Mouse (Mus musculus): ENCODE measurements around the gene Tiparp. TPM values are rescaled to one million over a fixed set of nuclear protein-coding genes. Genes with fewer than 3 reads are reported as not detected.

Gene Tiparp
- polyA plus RNA-seq, 1 experiment from 2014 or later, result 36.2 TPM

DNA sequence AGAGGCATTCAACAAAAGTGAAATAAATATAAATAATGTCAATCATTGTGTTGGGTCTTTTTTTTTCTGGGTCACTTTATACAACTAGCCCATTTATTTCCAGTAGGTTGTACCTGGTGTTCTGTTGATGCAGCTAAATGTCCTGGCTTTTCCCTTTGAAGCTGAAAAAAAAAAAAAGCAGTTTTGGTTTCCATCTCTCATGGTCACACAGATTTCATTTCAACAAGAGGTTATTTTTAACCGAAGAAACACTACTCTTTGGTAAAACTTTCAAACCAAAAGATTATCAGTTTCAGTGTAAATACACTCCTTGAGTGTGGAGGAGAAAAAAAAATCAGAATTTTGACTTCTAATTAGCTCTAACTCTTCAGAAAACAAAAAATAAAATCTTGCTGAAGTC is 11.7 kb upstream of the Tiparp start:
- H3K9me3 ChIP-seq, result no peaks in the 10 kb centered on the region
- WGBS, result 88% methylated on average over 1 of the region's 1 CpGs
- H3K27me3 ChIP-seq (ENCODE audit: insufficient read depth, poor library complexity, severe bottlenecking), result 0 out of 2 replicates have a peak, but pooled peaks cover 3% of the 10 kb centered on the region
- no peak for DNase-seq (ENCODE audit: low spot score)
- H3K36me3 ChIP-seq, result no peaks in the 10 kb centered on the region
- no peak overlapping the region for H3K4me3 ChIP-seq
- no peak overlapping the region for H3K27ac ChIP-seq
- H3K4me1 ChIP-seq (replicated peaks), result peaks cover 5% of the 10 kb centered on the region; the same call in 1 of the 2 replicates

GRCm38 (mm10) chr3:65517141-65517540 is 11.1 kb upstream of the Tiparp start:
- Histone ChIP-seq H3K27ac (no peak overlapping the region), H3K9me3 (no peaks in the 10 kb centered on the region), H3K27me3 (ENCODE audit: insufficient read depth, poor library complexity, severe bottlenecking) (0 out of 2 replicates have a peak, but pooled peaks cover 3% of the 10 kb centered on the region), H3K36me3 (no peaks in the 10 kb centered on the region), H3K4me1 (replicated peaks) (peaks cover 5% of the 10 kb centered on the region; the same call in 1 of the 2 replicates), H3K4me3 (no peak overlapping the region)
- 32% methylated on average over 9 of the region's 9 CpGs for WGBS
- no peak for DNase-seq (ENCODE audit: low spot score)

DNA sequence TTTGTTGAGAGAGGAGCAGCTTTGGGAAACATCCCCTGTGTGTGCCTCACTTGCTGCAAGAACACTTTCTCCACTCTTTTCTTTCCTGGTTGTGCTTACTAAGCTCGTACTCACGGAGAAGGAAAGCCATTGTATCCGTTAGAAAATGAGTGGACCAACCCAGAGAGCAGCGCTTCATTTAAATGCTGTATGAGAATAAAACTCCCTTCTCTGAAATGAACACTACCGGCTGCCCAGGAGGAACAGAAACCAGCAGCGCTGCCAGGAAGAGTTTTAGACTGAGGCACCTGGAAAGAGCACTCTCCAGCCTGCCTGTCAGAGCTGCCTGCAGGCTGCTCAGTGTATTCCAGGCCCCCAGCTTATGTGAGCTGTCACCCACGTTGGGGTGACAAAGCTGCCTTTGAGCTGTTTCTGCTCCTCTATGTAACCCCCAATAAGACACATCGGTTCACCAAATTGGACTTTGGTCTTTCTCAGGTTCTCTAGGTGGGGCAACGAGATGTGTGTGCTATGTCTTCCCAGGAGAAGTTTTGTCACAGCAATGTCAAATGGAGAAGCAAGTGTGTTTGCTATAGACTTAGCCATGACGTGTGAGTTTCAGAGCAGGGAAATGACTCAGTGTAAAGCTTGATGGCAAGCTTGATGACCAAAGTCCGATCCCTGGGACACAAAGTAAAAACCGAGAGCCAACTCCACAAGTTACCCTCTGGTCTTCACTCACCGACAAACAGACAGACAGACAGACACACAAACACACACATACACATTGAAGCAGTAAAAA is 10.3 kb upstream of the Tiparp start:
- Histone ChIP-seq H3K36me3 (no peaks in the 10 kb centered on the region), H3K4me1 (replicated peaks) (peaks cover 5% of the 10 kb centered on the region; the same call in 1 of the 2 replicates), H3K4me3 (no peak overlapping the region), H3K27ac (no peak overlapping the region), H3K27me3 (ENCODE audit: insufficient read depth, poor library complexity, severe bottlenecking) (0 out of 2 replicates have a peak, but pooled peaks cover 3% of the 10 kb centered on the region), H3K9me3 (no peaks in the 10 kb centered on the region)
- WGBS, result 53% methylated on average over 13 of the region's 13 CpGs
- DNase-seq (ENCODE audit: low spot score), result no peak

DNA sequence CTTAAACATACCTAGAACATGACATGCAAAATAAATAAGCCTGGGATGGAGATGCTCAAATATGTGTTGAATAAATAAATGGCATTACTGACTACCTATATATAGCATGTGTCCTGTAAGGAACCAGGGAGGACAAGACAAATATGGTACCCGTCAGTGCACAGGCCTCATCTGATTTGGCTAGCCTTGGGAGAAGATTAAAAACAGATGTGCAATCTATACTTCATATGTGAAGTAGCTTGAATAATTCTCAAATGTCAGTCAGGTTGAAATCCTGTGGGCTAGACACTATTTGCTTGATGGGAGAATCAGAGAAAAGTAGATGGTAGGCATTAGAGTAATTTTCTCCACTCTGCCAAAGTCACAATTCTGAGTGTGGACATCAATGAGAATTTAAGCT is 6.8 kb upstream of the Tiparp start:
- WGBS, result 67% methylated on average over 1 of the region's 1 CpGs

GRCm38 (mm10) chr3:65523397-65523796 is 4.8 kb upstream of the Tiparp start:
- no peak overlapping the region for H3K4me3 ChIP-seq
- H3K36me3 ChIP-seq, result no peaks in the 10 kb centered on the region
- 50% methylated on average over 8 of the region's 8 CpGs for WGBS
- DNase-seq (ENCODE audit: low spot score), result no peak
- no peaks in the 10 kb centered on the region for H3K9me3 ChIP-seq
- H3K27me3 ChIP-seq (ENCODE audit: insufficient read depth, poor library complexity, severe bottlenecking), result peaks cover 4% of the 10 kb centered on the region; the same call in 1 of the 2 replicates
- H3K27ac ChIP-seq, result no peak overlapping the region
- no peaks in the 10 kb centered on the region for H3K4me1 ChIP-seq (replicated peaks)

More for the DNA sequence above, 6.8 kb upstream of the Tiparp start:
- Histone ChIP-seq H3K4me1 (replicated peaks) (peaks cover 5% of the 10 kb centered on the region; the same call in 1 of the 2 replicates), H3K4me3 (no peak overlapping the region), H3K27me3 (ENCODE audit: insufficient read depth, poor library complexity, severe bottlenecking) (peaks cover 7% of the 10 kb centered on the region; the same call in 1 of the 2 replicates), H3K27ac (no peak overlapping the region), H3K9me3 (no peaks in the 10 kb centered on the region), H3K36me3 (no peaks in the 10 kb centered on the region)
- DNase-seq (ENCODE audit: low spot score), result no peak

DNA sequence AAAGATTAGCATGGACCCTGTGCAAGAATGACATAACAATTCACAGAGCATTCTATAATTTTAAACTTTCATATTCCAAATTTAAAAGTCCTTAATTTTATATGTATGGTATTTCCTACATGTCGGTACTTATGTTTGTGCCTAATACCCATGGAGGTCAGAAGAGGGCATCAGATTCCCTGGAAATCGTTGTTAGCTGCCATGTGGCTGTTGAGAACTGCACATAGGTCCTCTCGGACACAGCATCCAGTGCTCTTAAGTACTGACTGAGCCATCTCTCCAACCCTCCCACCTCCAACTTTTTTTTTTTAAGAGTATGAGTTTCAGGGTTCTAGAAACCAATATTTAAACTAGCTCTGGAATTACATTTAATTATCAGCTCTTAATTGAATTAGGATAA is 2.5 kb upstream of the Tiparp start:
- WGBS, result 78% methylated on average over 3 of the region's 3 CpGs
- H3K4me3 ChIP-seq, result no peak overlapping the region
- H3K9me3 ChIP-seq, result no peaks in the 10 kb centered on the region
- peaks cover 6% of the 10 kb centered on the region for H3K4me1 ChIP-seq (replicated peaks)
- peaks cover 4% of the 10 kb centered on the region; the same call in 1 of the 2 replicates for H3K27me3 ChIP-seq (ENCODE audit: insufficient read depth, poor library complexity, severe bottlenecking)
- no peak for DNase-seq (ENCODE audit: low spot score)
- no peak overlapping the region for H3K27ac ChIP-seq
- H3K36me3 ChIP-seq, result no peaks in the 10 kb centered on the region

- H3K4me1 ChIP-seq (replicated peaks), result peaks cover 6% of the 10 kb centered on the region
- no peaks in the 10 kb centered on the region for H3K9me3 ChIP-seq
- H3K36me3 ChIP-seq, result peaks cover 12% of the 10 kb centered on the region
- peaks cover 4% of the 10 kb centered on the region; the same call in 1 of the 2 replicates for H3K27me3 ChIP-seq (ENCODE audit: insufficient read depth, poor library complexity, severe bottlenecking)
- H3K27ac ChIP-seq, result peak overlapping the region; percentile 99
- peak overlapping the region; percentile 91 for H3K4me3 ChIP-seq
- 17% methylated on average over 3 of the region's 3 CpGs for WGBS
- no peak for DNase-seq (ENCODE audit: low spot score)
These were observed 1.0 kb upstream of the Tiparp start for GRCm38 (mm10) chr3:65527196-65527595.

DNA sequence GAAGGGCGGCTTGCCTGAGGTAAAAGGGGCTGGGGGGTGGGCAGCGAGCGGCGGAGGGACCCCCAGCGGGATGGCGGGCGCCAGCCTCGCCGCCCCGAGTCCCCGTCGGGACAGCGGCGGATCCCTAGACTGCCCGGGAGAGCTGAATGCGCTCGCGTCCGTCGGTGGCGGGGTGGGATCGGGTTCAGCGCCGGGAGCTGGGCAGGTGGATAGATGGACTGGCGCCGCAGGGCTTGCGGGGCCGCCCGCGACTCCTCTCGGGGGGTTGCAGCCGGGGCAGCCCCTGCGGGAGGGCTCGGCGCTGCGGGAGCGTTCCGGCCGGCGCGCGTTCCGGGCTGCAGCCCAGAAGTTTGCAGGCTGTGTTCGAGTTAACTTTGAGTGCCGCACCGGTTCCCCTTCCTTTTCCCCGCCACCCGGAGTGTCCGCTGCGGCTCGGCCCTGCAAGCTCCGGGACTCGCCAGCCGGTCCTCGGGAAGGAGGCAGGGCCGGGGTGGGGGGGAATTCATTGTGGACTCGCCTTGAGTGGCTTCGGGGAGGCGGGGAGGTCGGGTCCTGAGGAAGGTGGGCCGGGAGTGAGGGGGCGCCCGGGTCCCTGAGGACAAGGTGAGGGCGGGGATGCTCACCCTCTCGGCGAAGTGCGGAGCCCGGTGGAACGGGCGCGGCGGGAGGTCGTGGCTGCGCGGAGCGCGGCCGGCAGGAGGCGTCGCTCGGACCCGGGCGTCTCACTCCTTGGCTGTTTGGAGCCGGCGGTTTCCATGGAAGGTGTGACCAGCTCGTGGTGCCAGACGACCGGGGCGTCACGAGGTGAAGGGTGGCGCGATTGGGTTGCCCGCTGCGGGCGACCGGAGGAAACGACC is 632 bp downstream of the Tiparp start:
- under 1% methylated on average over 97 of the region's 97 CpGs for WGBS
- Histone ChIP-seq H3K27me3 (ENCODE audit: insufficient read depth, poor library complexity, severe bottlenecking) (peaks cover 4% of the 10 kb centered on the region; the same call in 1 of the 2 replicates), H3K9me3 (no peaks in the 10 kb centered on the region), H3K4me1 (replicated peaks) (peaks cover 12% of the 10 kb centered on the region), H3K4me3 (peak overlapping the region; percentile 91), H3K27ac (peak overlapping the region; percentile 99), H3K36me3 (peaks cover 26% of the 10 kb centered on the region)
- peak; percentile 82 for DNase-seq (ENCODE audit: low spot score)

DNA sequence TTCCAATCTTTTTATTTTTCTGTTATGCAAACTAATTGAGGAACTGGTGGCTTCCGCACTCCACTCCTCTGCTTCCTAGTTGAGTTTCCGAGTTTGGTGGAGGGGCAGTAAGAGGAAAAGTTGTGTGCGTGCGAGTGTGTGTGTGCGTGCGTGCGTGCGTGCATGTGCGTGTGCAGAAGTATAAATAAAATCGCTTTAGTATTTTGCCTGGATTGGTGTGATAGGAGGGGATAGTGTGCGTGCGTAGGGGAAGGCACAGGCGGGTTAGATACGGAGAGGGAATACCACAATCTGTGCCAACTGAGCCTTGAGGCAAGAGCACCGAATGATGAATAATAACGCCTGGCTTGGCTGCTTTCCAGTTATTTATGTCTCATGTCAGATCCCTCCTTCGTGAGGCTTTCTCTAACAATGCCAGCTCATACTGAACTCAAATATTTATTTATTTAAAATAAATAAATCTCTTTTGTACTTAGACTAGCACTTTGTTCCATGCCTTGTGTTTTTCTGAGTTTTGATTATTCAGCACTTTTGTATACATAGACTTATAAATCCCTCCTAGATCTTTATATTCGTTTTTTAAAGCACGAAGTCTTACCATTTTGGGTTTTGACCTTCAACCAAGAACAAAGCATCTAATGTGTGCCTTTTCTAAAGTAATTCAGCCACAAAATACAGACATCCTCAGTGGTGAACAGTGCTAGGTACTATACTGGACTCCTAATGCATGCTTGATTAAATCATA is 1.4 kb downstream of the Tiparp start:
- WGBS, result 4% methylated on average over 19 of the region's 19 CpGs
- Histone ChIP-seq H3K4me3 (peak overlapping the region; percentile 91), H3K27me3 (ENCODE audit: insufficient read depth, poor library complexity, severe bottlenecking) (peaks cover 4% of the 10 kb centered on the region; the same call in 1 of the 2 replicates), H3K27ac (peak overlapping the region; percentile 99), H3K36me3 (peaks cover 26% of the 10 kb centered on the region), H3K4me1 (replicated peaks) (peaks cover 19% of the 10 kb centered on the region), H3K9me3 (no peaks in the 10 kb centered on the region)
- no peak for DNase-seq (ENCODE audit: low spot score)

DNA sequence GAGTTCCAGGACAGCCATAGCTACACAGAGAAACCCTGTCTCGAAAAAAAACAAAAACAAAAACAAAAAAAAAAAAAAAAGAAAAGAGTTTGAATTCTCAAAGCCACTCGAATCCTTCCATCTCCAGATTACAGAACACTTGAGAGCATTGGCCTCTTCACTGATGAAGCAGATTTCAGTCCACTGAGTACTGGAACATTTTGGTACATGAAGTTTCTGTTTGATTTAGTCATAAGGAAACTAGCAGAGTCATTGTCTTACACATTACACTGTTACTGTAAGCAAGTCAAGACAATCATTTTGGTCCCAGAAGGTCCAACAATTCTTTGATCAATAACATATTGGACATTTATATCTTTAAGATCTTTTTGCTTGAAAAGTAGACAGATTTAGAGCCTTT is 4.8 kb downstream of the Tiparp start:
- Histone ChIP-seq H3K9me3 (no peaks in the 10 kb centered on the region), H3K27ac (no peak overlapping the region), H3K27me3 (ENCODE audit: insufficient read depth, poor library complexity, severe bottlenecking) (no peaks in the 10 kb centered on the region), H3K36me3 (peaks cover 26% of the 10 kb centered on the region), H3K4me3 (no peak overlapping the region), H3K4me1 (replicated peaks) (peaks cover 50% of the 10 kb centered on the region)
- 88% methylated on average over 2 of the region's 2 CpGs for WGBS
- DNase-seq (ENCODE audit: low spot score), result no peak

DNA sequence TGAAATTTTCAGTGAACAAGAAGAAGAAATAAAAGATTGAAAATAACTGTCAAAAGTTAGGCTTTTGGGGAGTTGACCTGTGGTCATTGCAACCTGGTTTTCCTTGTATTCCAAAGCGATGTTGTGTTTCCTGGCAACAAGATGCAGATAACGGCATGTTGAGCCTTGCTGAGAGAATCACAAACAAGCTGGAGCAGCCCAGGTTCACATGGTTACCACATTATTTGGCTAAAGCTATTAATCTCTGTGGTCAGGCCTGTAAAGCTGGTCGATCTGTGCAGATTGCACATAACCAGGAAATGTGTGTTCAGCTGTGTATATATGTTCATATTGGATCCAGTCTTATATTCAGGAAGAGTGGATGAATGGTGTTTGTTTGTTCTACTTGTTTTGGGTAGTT is 5.4 kb downstream of the Tiparp start:
- peaks cover 26% of the 10 kb centered on the region for H3K36me3 ChIP-seq
- H3K4me3 ChIP-seq, result no peak overlapping the region
- no peaks in the 10 kb centered on the region for H3K9me3 ChIP-seq
- DNase-seq (ENCODE audit: low spot score), result no peak
- no peaks in the 10 kb centered on the region for H3K27me3 ChIP-seq (ENCODE audit: insufficient read depth, poor library complexity, severe bottlenecking)
- H3K4me1 ChIP-seq (replicated peaks), result peaks cover 50% of the 10 kb centered on the region
- no peak overlapping the region for H3K27ac ChIP-seq
- WGBS, result 70% methylated on average over 3 of the region's 3 CpGs

DNA sequence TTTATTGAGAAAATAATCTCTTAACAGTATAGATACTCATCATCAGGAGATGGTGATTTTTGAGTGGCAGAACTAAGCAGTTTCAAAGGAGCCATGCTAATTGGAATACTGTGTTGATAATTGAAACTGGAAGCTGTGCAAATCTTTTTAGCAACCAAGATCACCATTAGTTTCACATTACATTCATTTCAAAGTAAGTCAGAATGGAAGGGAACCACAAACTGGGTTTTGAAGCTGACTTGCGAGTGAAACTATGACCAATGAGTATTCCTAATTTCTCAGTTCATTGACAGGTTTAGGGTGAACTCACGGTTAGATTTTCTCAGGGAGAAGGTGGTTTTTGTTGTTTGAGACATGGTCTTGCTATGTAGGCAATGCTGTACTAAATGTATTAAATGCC is 6.3 kb downstream of the Tiparp start:
- Histone ChIP-seq H3K27ac (no peak overlapping the region), H3K4me1 (replicated peaks) (peaks cover 50% of the 10 kb centered on the region), H3K36me3 (peaks cover 28% of the 10 kb centered on the region), H3K27me3 (ENCODE audit: insufficient read depth, poor library complexity, severe bottlenecking) (no peaks in the 10 kb centered on the region), H3K4me3 (no peak overlapping the region), H3K9me3 (no peaks in the 10 kb centered on the region)
- 68% methylated on average over 2 of the region's 2 CpGs for WGBS
- no peak for DNase-seq (ENCODE audit: low spot score)
